Mouse (Mus musculus): ENCODE results near the gene Nt5c2.

DNA sequence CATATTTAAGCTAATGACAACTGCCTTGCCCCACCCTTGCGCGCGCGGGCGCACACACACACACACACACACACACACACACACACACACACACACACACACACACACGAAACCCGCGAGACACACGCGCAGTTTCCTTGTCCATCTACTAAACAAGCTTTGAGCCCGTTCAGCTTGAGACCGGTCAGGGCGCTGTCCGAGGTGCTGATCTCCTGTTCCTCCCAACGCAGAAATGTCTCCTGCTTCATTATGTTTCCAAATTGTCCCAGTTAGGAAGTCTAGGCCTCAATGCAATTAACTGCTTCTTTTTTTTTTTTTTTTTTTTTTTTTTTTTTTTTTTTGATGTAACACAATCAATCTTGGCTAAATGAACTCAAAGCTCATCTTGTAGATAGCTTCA is 1.5 kb upstream of the Nt5c2 start:
- TF ChIP-seq CTCF (IDR thresholded peaks at IDR 0.05; ENCODE audit: low read depth, low read length): no peak
- no peak for TF ChIP-seq GATA1 (IDR thresholded peaks at IDR 0.05; ENCODE audit: borderline replicate concordance, low read length)
- no peak for TF ChIP-seq POLR2AphosphoS5 (IDR thresholded peaks at IDR 0.05; ENCODE audit: insufficient replicate concordance, low read depth, low read length)
- no peak for TF ChIP-seq TAL1 (conservative IDR thresholded peaks at IDR 0.05; ENCODE audit: low read depth, low read length)
- TF ChIP-seq GATA2 (IDR thresholded peaks at IDR 0.05; ENCODE audit: borderline replicate concordance, low read depth, low read length): no peak
